Mouse (Mus musculus): Measurements from ENCODE around the gene Ada. TPM values are rescaled to one million over a fixed set of nuclear protein-coding genes. Genes with fewer than 3 reads are reported as not detected.

The Ada gene
- polyA plus RNA-seq, 1 experiment, result 2.4 TPM

DNA sequence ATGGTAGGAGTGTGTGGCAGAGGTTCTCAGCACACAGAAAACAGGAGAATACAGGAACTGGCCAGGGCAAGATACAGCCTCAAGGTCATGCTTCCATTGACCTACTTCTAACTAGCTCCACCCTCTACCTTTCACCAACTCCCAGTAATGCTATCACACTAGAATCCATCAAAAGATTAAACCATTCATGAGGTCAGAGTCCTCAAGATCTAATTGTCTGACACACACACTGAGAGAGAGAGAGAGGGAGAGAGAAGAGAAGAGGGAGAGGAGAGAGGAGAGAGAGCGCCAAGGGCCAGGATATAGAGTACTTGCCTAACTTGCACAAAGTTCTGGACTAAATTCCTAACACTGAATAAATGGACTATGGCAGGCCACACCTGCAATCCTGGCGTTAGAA is 67.7 kb downstream of the Ada start:
- H3K27me3 ChIP-seq (replicated peaks; ENCODE audit: control insufficient read depth, insufficient read depth, low read length), result no peaks in the 10 kb centered on the region
- WGBS, result 84% methylated on average over 2 of the region's 2 CpGs
- DNase-seq, result no peak
- no peaks in the 10 kb centered on the region; the same call in 1 of the 2 replicates for H3K36me3 ChIP-seq (ENCODE audit: control insufficient read depth, insufficient read depth, low read length)
- H3K27ac ChIP-seq (ENCODE audit: insufficient read depth, low read depth, low read length), result no peak overlapping the region
- no peak overlapping the region for H3K4me3 ChIP-seq (ENCODE audit: insufficient read depth, low read depth, low read length)
- H3K4me1 ChIP-seq (ENCODE audit: control insufficient read depth, insufficient read depth, low read length), result peaks cover 16% of the 10 kb centered on the region
- TF ChIP-seq POLR2A (IDR thresholded peaks at IDR 0.05; ENCODE audit: low read depth, low read length), result no peak
- no peak for TF ChIP-seq CTCF (conservative IDR thresholded peaks at IDR 0.05; ENCODE audit: insufficient read depth, insufficient read length, low read depth, low read length)

DNA sequence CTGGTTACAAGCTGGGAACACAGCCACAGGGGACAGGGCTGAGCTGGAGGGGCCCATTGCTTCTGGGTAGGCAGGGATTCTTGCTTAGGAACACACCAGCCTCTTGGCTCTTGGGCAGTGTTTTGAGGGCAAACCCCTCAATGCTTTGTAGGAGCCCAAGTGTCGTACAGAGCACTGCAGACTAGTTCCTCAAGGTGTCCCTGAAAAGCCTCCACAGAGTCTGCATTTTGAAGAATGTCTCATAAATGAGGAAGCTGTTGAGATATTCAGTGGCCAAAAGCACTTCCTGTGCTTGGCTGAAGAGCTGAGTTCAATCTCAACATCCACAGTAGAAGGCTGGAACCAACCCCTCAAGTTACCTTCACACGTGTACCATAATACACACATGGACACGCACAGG is 73.3 kb downstream of the Ada start:
- Histone ChIP-seq H3K27ac (ENCODE audit: insufficient read depth, low read depth, low read length) (peak overlapping the region; percentile 28; the same call in 1 of the 2 replicates), H3K4me3 (ENCODE audit: insufficient read depth, low read depth, low read length) (no peak overlapping the region), H3K27me3 (replicated peaks; ENCODE audit: control insufficient read depth, insufficient read depth, low read length) (no peaks in the 10 kb centered on the region), H3K4me1 (ENCODE audit: control insufficient read depth, insufficient read depth, low read length) (peaks cover 7% of the 10 kb centered on the region), H3K36me3 (ENCODE audit: control insufficient read depth, insufficient read depth, low read length) (no peaks in the 10 kb centered on the region)
- WGBS, result 90% methylated on average over 3 of the region's 3 CpGs
- TF ChIP-seq POLR2A (IDR thresholded peaks at IDR 0.05; ENCODE audit: low read depth, low read length) (no peak), CTCF (conservative IDR thresholded peaks at IDR 0.05; ENCODE audit: insufficient read depth, insufficient read length, low read depth, low read length) (no peak)
- no peak for DNase-seq

Other genes starting within 250 kb of the Ada start
- gene Hnf4a, start 243.4 kb downstream of the Ada start, polyA plus RNA-seq (2012; rRNA removed), result 354 and 376 TPM in 2 replicates
- 11.3 and 12.0 TPM in 2 replicates for gene Ttpal, start 147.9 kb downstream of the Ada start, polyA plus RNA-seq (2012; rRNA removed)
- gene Serinc3, start 105.1 kb downstream of the Ada start, polyA plus RNA-seq (2012; rRNA removed), result 340 and 357 TPM in 2 replicates
- 100 and 107 TPM in 2 replicates for gene Pkig, start 91.9 kb downstream of the Ada start, polyA plus RNA-seq (2012; rRNA removed)
- gene Ccn5, start 70.6 kb upstream of the Ada start, polyA plus RNA-seq (2012; rRNA removed), result 0.41 and 1.3 TPM in 2 replicates
- gene Kcnk15, start 103.4 kb upstream of the Ada start, polyA plus RNA-seq (2012; rRNA removed), result not detected in 2 replicates
- gene Rims4, start 168.4 kb upstream of the Ada start, polyA plus RNA-seq (2012; rRNA removed), result 0.08 and 0.22 TPM in 2 replicates
- gene Ywhab, start 244.7 kb upstream of the Ada start, polyA plus RNA-seq (2012; rRNA removed), result 46.7 and 63.9 TPM in 2 replicates